Mouse (Mus musculus) intestine, embryonic 16.5 days (tissue): ENCODE measurements around the gene Themis3. TPM values are rescaled to one million over a fixed set of nuclear protein-coding genes. Genes with fewer than 3 reads are reported as not detected.

Source experiments
- ATAC-seq: fragments of 200-750 bp; cut with Nextera tagmentation; 2 replicates; pipeline ENCODE4 v1.8.0; 2017; ENCODE audit warnings: moderate TSS enrichment, moderate library complexity
- H3K27ac ChIP-seq: fragments of 300-500 bp; sonication (generic); 2 replicates; pipeline ENCODE4 v1.5.1; 2014; ENCODE audit warnings: mild to moderate bottlenecking, low read length
- H3K27me3 ChIP-seq: fragments of 300-500 bp; sonication (generic); replicated peaks from 2 replicates; pipeline ENCODE4 v1.6.1; 2014; ENCODE audit warnings: low read length, control low read depth, mixed read lengths; ENCODE audit not compliant: control insufficient read depth, insufficient read depth
- H3K36me3 ChIP-seq: fragments of 300-500 bp; sonication (generic); 2 replicates; pipeline ENCODE4 v1.6.1; 2014; ENCODE audit warnings: low read length, control low read depth; ENCODE audit not compliant: control insufficient read depth, insufficient read depth
- H3K4me1 ChIP-seq: fragments of 300-500 bp; sonication (generic); 2 replicates; pipeline ENCODE4 v1.6.1; 2014; ENCODE audit warnings: low read length, control low read depth, mixed read lengths; ENCODE audit not compliant: control insufficient read depth, insufficient read depth
- H3K4me2 ChIP-seq: fragments of 300-500 bp; sonication (generic); 2 replicates; pipeline ENCODE4 v1.6.1; 2014; ENCODE audit warnings: low read depth, low read length, control low read depth
- H3K4me3 ChIP-seq: fragments of 300-500 bp; sonication (generic); 2 replicates; pipeline ENCODE4 v1.5.1; 2014; ENCODE audit warnings: mild to moderate bottlenecking, low read length
- H3K9ac ChIP-seq: fragments of 300-500 bp; sonication (generic); 2 replicates; pipeline ENCODE4 v1.6.1; 2014; ENCODE audit warnings: low read depth, low read length
- H3K9me3 ChIP-seq: fragments of 300-500 bp; sonication (generic); 2 replicates; pipeline ENCODE4 v1.6.1; 2016; ENCODE audit warnings: low read length, control low read depth; ENCODE audit not compliant: control insufficient read depth
- WGBS: fragments of 180-500 bp; shearing (Covaris S2); extraction: QIAGEN DNeasy Blood & Tissue Kit; methylation state at CpG from one replicate; pipeline ENCODE4 v1.1.7; 2014; 5-methylcytosine and 5-hydroxymethylcytosine counted together
- polyA plus RNA-seq: library from polyadenylated mRNA; unstranded; fragments of >200 nt; fragmentation: Nextera tagmentation; extraction: Ambion mirVana; gene quantifications from 2 replicates; pipeline ENCODE4 v1.2.1, GENCODE M21; 2015

The Themis3 gene
- polyA plus RNA-seq, 1 experiment from 2014 or later, result 4.5 TPM

DNA sequence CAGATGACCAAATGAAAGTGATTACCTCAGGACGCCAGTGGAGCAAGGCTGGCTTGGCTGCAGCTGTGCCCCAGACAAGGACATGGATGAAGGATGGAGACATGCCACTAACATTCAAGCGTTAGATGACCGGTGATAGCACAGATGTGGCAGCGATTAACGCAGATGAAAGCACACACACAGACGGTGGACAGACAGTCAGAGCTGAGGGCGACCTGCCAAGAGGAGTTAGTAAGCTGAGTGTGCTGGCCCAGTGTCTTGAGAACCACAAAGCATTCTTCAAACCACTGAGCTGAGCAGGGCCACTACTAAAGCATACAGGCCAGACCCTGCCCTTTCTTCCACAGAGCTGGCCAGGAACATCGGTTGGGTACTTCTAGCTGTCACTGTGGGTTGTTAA lies 89.5 kb downstream of the Themis3 start:
- no peak overlapping the region for H3K4me3 ChIP-seq
- H3K9me3 ChIP-seq, result no peaks in the 10 kb centered on the region
- H3K36me3 ChIP-seq, result 0 out of 2 replicates have a peak, but pooled peaks cover 10% of the 10 kb centered on the region
- H3K9ac ChIP-seq, result no peak overlapping the region
- H3K4me2 ChIP-seq, result no peak overlapping the region
- no peaks in the 10 kb centered on the region for H3K27me3 ChIP-seq
- 81% methylated on average over 8 of the region's 8 CpGs for WGBS
- H3K27ac ChIP-seq, result no peak overlapping the region
- no peak for ATAC-seq
- H3K4me1 ChIP-seq, result peaks cover 3% of the 10 kb centered on the region; the same call in 1 of the 2 replicates

Other genes with a start within 250 kb of the Themis3 start
- gene Mtcl1, start 144.9 kb downstream of the Themis3 start, polyA plus RNA-seq, result 4.0 and 4.1 TPM in 2 replicates
- gene Rab12, start 74.9 kb downstream of the Themis3 start, polyA plus RNA-seq, result 5.2 and 6.1 TPM in 2 replicates